Mouse (Mus musculus): ENCODE measurements around the gene Cep170. TPM values are rescaled to one million over a fixed set of nuclear protein-coding genes. Genes with fewer than 3 reads are reported as not detected.

The Cep170 gene
- polyA plus RNA-seq, 1 experiment from 2014 or later, result 48.3 TPM

DNA sequence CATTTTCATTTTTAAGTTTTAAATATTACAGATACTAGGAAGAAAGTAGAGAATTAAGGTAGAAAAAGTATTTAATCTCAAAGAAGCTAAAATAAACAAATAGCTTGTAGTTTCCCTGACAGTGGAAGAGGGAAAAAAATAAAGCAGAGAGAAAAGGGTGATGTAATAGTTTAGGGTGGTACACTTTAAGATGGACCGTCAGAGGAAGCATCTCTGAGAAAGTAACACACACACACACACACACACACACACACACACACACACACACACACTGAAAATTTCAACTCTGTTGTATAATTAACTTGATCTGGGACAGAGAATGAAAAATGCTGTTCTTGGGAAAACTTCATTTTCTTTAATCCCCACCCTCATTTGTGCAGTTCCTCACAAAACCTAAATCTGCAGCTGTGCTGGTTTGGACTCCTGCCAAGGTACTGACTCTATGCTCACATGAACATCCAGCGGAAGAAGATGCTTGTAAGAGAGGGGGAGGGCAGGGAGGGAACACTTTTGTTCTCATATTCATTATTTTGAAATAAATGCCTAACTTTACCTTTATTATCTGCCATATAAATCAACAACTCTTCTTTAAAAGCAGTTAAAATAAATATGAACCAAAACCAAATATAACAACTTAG is 13.0 kb downstream of the Cep170 start:
- no peak overlapping the region for H3K4me2 ChIP-seq (replicated peaks)
- no peak overlapping the region for H3K4me3 ChIP-seq
- 28% methylated on average over 2 of the region's 2 CpGs for WGBS

DNA sequence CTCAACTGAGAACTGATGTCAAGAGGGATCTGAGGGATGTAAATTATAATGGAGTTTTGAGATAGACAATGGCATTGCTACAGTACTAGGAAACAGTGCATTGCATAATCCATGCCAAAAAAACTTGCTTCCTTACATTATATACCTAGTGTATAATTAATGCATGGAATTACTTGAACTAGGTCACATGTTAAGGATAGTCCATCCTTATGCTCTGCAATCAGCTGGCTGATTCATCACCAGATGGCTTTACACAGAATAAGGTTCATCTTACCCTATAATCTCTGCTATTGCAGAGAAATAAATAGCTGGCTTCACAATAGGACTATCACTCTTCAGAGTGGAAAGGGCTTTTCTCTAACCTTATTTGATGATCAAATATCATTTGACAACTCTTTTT is 15.2 kb downstream of the Cep170 start:
- Histone ChIP-seq H3K36me3 (no peaks in the 10 kb centered on the region), H3K4me1 (peaks cover 19% of the 10 kb centered on the region), H3K27ac (no peak overlapping the region), H3K4me2 (replicated peaks) (no peak overlapping the region), H3K9me3 (no peaks in the 10 kb centered on the region), H3K27me3 (no peaks in the 10 kb centered on the region), H3K4me3 (no peak overlapping the region), H3K9ac (no peak overlapping the region)
- ATAC-seq (ENCODE audit: insufficient number of reproducible peaks, insufficient read depth, low FRiP score, low TSS enrichment), result no peak

More for the DNA sequence above, 13.0 kb downstream of the Cep170 start:
- Histone ChIP-seq H3K9ac (no peak overlapping the region), H3K27me3 (no peaks in the 10 kb centered on the region), H3K36me3 (no peaks in the 10 kb centered on the region), H3K4me1 (peaks cover 15% of the 10 kb centered on the region), H3K27ac (no peak overlapping the region), H3K9me3 (no peaks in the 10 kb centered on the region)
- ATAC-seq (ENCODE audit: insufficient number of reproducible peaks, insufficient read depth, low FRiP score, low TSS enrichment), result 0 out of 2 replicates have a peak, but pooled peaks have one; percentile 60

DNA sequence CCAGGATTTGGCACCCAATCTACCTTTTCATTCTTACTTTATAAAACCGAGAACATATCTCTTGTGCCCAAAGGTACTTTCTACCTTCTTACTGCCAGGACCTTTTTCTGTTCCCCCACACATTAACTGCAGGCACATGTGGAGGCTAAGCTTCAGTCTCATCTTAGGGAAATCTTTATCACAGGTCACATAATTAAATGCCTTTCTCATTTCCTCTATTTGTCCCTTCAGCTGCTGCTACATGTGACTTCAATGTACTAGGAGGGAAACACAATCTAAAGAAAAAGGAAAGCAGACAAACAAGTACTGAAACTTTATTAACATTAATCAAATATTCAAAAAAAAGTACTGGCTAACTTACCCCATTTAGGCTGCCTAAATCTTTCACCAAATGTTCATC is 21.7 kb downstream of the Cep170 start:
- peaks cover 26% of the 10 kb centered on the region for H3K36me3 ChIP-seq

DNA sequence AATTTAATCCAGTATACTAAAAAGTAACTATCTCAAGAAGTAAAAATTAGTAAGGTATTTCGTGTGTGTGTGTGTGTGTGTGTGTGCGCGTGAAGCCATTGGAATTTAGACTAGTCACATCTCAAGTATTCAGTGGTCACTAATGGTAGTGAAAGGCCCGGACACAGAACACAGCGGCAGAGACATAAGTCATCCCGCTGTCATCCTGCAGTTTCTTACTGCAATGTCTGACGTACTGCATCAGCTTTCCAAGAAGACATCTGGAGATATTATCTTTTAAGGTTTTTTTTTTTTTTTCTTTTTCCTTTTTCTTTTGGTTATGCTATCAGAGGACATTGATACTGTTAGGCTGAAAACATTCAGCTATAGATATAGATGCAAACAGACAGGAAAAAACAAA is 24.5 kb downstream of the Cep170 start:
- Histone ChIP-seq H3K36me3 (peaks cover 34% of the 10 kb centered on the region), H3K27ac (no peak overlapping the region), H3K27me3 (no peaks in the 10 kb centered on the region), H3K9me3 (no peaks in the 10 kb centered on the region), H3K4me3 (no peak overlapping the region), H3K4me2 (replicated peaks) (no peak overlapping the region), H3K4me1 (no peaks in the 10 kb centered on the region), H3K9ac (no peak overlapping the region)
- 94% methylated on average over 7 of the region's 7 CpGs for WGBS
- no peak for ATAC-seq (ENCODE audit: insufficient number of reproducible peaks, insufficient read depth, low FRiP score, low TSS enrichment)

More for the DNA sequence above, 21.7 kb downstream of the Cep170 start:
- no peak overlapping the region for H3K27ac ChIP-seq
- H3K27me3 ChIP-seq, result no peaks in the 10 kb centered on the region
- no peak overlapping the region for H3K4me3 ChIP-seq
- H3K4me2 ChIP-seq (replicated peaks), result no peak overlapping the region
- no peaks in the 10 kb centered on the region for H3K9me3 ChIP-seq
- peaks cover 4% of the 10 kb centered on the region; the same call in 1 of the 2 replicates for H3K4me1 ChIP-seq
- 94% methylated on average over 1 of the region's 1 CpGs for WGBS
- no peak for ATAC-seq (ENCODE audit: insufficient number of reproducible peaks, insufficient read depth, low FRiP score, low TSS enrichment)
- no peak overlapping the region for H3K9ac ChIP-seq

DNA sequence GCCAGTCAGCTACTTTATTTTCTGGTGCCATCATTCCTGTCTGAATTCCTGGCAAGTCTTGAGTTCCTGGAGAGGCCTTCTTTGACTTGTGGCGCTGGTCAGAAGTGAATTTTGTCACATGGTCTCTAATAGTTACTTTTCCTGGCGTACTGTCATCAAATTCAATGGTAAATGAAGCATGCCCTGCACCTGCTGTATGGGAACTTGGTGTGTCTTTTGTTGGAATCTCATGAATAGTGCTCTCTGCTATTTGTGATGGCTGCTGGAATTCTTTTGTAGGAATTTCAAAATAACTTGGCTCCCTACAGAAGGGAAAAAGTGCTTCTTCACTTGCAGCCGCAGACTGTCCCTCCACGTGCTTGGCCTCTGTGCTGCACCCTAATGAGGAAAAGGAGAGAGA is 39.3 kb downstream of the Cep170 start:
- Histone ChIP-seq H3K36me3 (peaks cover 33% of the 10 kb centered on the region), H3K9me3 (no peaks in the 10 kb centered on the region), H3K27ac (no peak overlapping the region), H3K4me2 (replicated peaks) (no peak overlapping the region), H3K27me3 (no peaks in the 10 kb centered on the region), H3K4me3 (no peak overlapping the region), H3K4me1 (no peaks in the 10 kb centered on the region), H3K9ac (no peak overlapping the region)
- WGBS, result 87% methylated on average over 4 of the region's 4 CpGs
- no peak for ATAC-seq (ENCODE audit: insufficient number of reproducible peaks, insufficient read depth, low FRiP score, low TSS enrichment)

DNA sequence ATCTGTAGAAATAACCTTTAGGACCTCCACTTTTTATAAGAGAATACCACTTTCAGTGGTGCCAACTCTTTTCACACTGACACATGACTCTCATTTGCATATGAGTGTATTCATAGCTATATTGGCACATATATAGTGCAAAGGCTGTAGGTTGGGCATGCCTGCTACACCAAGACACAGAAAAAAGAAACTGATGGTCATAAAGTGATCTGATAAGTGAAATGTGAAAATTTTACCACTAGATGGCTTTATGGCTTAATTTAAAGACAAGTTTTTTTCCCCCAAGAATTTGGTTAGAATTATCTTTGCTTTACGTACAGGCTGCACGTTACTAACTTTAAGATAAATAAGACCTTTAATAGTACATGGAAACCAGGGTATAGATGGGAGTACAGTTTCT is 51.6 kb downstream of the Cep170 start:
- Histone ChIP-seq H3K4me3 (no peak overlapping the region), H3K9me3 (no peaks in the 10 kb centered on the region), H3K4me1 (no peaks in the 10 kb centered on the region), H3K27ac (no peak overlapping the region), H3K9ac (no peak overlapping the region), H3K4me2 (replicated peaks) (no peak overlapping the region), H3K27me3 (no peaks in the 10 kb centered on the region), H3K36me3 (peaks cover 17% of the 10 kb centered on the region)
- 85% methylated on average over 2 of the region's 2 CpGs for WGBS
- ATAC-seq (ENCODE audit: insufficient number of reproducible peaks, insufficient read depth, low FRiP score, low TSS enrichment), result no peak

DNA sequence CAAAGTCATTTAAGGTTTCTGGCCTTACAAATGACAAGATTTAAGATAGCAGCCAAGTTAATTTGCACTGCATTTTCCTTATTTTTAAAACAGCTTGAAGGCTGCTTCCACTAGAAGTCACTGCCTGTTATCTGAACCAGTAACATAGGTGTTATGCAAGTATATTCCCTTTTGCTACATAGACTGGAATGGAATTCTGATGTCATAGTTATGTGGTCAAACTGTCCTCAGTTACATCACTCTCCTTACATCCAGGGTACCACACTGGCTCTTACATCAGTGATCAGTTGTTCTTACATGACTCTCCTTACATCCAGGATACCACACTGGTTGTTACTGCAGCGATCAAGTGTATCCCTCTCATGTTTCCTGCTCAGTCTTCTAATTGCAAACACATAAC is 53.2 kb downstream of the Cep170 start:
- 85% methylated on average over 1 of the region's 1 CpGs for WGBS
- Histone ChIP-seq H3K4me3 (no peak overlapping the region), H3K4me2 (replicated peaks) (no peak overlapping the region), H3K9me3 (no peaks in the 10 kb centered on the region), H3K27ac (no peak overlapping the region), H3K9ac (no peak overlapping the region), H3K36me3 (peaks cover 24% of the 10 kb centered on the region), H3K27me3 (no peaks in the 10 kb centered on the region), H3K4me1 (no peaks in the 10 kb centered on the region)
- no peak for ATAC-seq (ENCODE audit: insufficient number of reproducible peaks, insufficient read depth, low FRiP score, low TSS enrichment)

DNA sequence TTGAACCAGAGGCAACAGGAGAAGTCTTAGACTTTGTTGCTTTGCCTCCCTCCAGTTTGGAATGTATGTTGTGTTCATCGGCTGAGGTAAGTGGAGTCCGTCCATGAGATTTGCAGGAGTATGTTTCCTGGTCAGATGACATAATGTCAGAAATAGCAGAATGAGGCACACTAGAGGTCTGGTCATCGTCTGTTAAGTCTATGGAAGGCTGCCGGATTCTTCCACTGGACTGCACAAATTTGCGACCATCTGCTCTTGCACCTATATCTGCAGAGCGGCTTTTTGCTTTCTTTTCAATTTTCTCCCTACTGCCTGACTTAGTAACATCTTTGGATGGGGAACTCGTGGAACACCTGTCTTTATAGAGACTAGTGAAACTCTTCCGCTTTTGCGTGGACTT is 58.3 kb downstream of the Cep170 start:
- no peak overlapping the region for H3K9ac ChIP-seq
- peaks cover 38% of the 10 kb centered on the region for H3K36me3 ChIP-seq
- H3K27me3 ChIP-seq, result no peaks in the 10 kb centered on the region
- no peaks in the 10 kb centered on the region for H3K9me3 ChIP-seq
- H3K27ac ChIP-seq, result no peak overlapping the region
- 94% methylated on average over 9 of the region's 9 CpGs for WGBS
- H3K4me2 ChIP-seq (replicated peaks), result no peak overlapping the region
- H3K4me1 ChIP-seq, result no peaks in the 10 kb centered on the region
- no peak for ATAC-seq (ENCODE audit: insufficient number of reproducible peaks, insufficient read depth, low FRiP score, low TSS enrichment)
- H3K4me3 ChIP-seq, result no peak overlapping the region

DNA sequence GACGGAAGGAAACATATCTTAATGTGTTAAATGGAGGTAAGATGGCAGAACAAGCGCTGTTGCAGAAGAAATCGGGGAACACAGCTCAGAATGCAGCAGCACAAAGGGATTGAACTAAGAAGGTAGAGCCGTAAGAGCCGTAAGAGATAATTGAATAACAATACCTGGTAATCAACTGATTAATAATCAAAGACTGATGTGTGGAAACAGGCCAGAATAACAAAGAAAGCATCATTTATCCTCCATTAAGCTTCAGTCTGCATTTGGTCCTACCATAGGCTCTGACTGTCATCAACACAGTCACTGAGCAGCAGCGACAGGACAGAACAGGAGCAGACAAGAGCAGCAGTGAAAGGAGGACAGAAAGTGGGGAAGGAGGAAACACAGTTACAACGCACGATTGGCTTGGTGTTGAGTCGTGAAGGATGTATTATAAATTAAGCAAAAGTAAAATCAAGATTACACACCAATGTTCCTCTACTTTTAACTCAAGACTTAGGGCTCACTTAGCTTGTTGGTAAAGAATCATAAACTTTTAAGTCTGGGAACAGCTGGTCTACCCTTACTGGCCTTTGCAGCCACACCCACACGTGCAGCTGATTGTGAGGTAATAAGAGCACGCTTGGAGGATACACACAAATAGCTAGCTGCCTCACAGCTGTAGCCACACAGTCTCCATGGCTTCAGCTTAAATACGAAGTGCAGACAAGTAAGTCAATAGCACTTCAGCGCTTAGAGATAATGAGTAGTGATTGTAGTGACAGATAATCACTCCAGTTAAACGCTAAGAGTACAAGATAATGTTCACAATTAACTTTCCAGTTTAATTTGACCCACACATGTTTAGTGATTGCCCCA is 59.8 kb downstream of the Cep170 start:
- Histone ChIP-seq H3K4me1 (no peaks in the 10 kb centered on the region), H3K9me3 (no peaks in the 10 kb centered on the region), H3K9ac (no peak overlapping the region), H3K4me3 (no peak overlapping the region), H3K27me3 (no peaks in the 10 kb centered on the region), H3K36me3 (peaks cover 39% of the 10 kb centered on the region), H3K27ac (no peak overlapping the region), H3K4me2 (replicated peaks) (no peak overlapping the region)
- ATAC-seq (ENCODE audit: insufficient number of reproducible peaks, insufficient read depth, low FRiP score, low TSS enrichment), result no peak
- 77% methylated on average over 14 of the region's 14 CpGs for WGBS

DNA sequence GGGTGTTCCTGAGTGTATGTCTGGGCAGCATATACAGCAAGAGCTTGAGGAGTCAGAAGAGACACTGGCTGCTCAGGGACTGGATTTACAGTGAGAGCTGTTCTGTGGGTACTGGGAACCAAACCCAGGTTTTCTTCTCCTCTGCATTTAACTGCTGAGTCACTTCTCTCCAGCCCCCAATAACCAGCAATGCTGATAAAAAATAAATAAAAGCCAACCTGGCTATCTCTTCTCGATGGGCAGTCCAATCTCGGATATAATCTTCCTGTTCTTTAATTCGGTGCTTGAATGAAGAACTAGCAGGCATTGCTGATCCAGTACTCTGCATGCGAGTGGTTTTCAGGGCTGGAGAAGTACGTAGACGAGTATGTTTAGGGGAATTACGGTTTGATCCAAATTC is 64.2 kb downstream of the Cep170 start:
- Histone ChIP-seq H3K4me3 (no peak overlapping the region), H3K9ac (no peak overlapping the region), H3K36me3 (peaks cover 19% of the 10 kb centered on the region), H3K9me3 (no peaks in the 10 kb centered on the region), H3K4me2 (replicated peaks) (no peak overlapping the region), H3K27ac (no peak overlapping the region), H3K27me3 (no peaks in the 10 kb centered on the region), H3K4me1 (no peaks in the 10 kb centered on the region)
- no peak for ATAC-seq (ENCODE audit: insufficient number of reproducible peaks, insufficient read depth, low FRiP score, low TSS enrichment)
- 92% methylated on average over 7 of the region's 7 CpGs for WGBS

DNA sequence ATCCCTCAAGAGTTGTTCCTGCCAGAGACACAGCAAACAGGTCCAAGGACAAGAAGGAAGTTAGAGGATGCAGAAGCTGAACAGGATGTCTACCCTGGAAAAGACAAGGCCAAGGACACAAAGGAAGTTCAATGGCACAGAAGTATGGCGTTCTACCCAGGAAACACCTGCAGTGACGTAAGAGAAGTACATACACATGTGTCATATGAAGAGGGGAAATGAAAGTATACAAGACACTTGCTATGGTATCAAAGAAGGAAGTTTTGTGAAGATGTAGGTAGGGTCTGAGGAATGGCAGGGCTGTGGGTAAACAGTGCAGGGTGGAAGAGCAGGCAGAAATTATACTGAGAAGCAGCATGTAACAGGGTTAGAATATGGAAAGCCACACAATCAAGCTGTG is 81.0 kb downstream of the Cep170 start:
- H3K9ac ChIP-seq, result no peak overlapping the region

DNA sequence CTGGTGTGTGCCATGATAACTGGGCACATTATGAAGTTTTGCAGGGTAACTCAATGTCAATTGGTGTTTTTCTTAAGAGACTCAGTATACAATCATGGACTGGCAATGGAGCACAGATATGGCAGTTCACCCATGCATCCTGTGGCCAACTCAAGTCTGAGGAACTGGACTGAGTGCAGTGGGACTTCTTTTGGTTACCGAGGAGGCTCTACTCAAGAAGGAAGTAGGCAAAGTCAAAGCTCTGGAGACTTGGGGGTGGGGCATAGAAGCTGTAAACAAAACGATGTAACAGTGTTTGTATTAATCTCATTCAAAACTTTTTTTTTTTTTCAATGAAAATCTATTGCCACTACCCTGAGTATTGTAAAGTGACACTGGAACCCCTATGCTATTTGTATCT is 83.3 kb downstream of the Cep170 start:
- Histone ChIP-seq H3K27ac (no peak overlapping the region), H3K36me3 (peaks cover 36% of the 10 kb centered on the region), H3K9ac (no peak overlapping the region), H3K4me3 (no peak overlapping the region), H3K27me3 (no peaks in the 10 kb centered on the region), H3K9me3 (no peaks in the 10 kb centered on the region), H3K4me2 (replicated peaks) (no peak overlapping the region), H3K4me1 (no peaks in the 10 kb centered on the region)
- WGBS, result 87% methylated on average over 2 of the region's 2 CpGs
- no peak for ATAC-seq (ENCODE audit: insufficient number of reproducible peaks, insufficient read depth, low FRiP score, low TSS enrichment)

More for the DNA sequence above, 81.0 kb downstream of the Cep170 start:
- Histone ChIP-seq H3K4me2 (replicated peaks) (no peak overlapping the region), H3K36me3 (peaks cover 47% of the 10 kb centered on the region), H3K4me1 (no peaks in the 10 kb centered on the region), H3K4me3 (no peak overlapping the region), H3K9me3 (no peaks in the 10 kb centered on the region), H3K27ac (no peak overlapping the region), H3K27me3 (no peaks in the 10 kb centered on the region)
- WGBS, result 96% methylated on average over 2 of the region's 2 CpGs
- ATAC-seq (ENCODE audit: insufficient number of reproducible peaks, insufficient read depth, low FRiP score, low TSS enrichment), result no peak

Data from embryonic facial prominence, embryonic 12.5 days (tissue).